Mouse (Mus musculus): Measurements from ENCODE around the gene Tmem256.

Tmem256 gene

DNA sequence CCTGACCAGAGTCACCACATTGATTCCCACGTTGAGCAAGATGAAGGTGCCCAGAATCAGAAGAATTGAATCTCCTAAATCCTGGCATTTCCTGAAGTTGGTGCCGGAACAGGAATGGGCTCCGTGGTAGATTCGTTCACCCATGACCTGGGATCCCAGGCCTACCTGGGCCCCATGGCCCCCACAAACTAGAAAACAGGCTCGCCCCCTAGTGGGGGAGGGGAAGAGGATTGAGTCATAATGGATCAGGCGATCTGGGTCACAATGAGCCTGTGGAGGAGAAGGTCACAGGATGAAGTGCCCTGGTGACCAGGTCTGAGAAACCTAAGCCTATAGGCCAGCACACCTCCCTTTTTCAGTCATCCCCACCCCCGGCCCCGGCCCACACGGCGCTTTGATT, 23.2 kb upstream of the Tmem256 start, which contains the start of gene Gm39566:
TSS of gene Gm39566 (minus strand) at position 144 of the 400 bp plus-strand sequence.
- DNase-seq (ENCODE audit: low read depth) = no peak

DNA sequence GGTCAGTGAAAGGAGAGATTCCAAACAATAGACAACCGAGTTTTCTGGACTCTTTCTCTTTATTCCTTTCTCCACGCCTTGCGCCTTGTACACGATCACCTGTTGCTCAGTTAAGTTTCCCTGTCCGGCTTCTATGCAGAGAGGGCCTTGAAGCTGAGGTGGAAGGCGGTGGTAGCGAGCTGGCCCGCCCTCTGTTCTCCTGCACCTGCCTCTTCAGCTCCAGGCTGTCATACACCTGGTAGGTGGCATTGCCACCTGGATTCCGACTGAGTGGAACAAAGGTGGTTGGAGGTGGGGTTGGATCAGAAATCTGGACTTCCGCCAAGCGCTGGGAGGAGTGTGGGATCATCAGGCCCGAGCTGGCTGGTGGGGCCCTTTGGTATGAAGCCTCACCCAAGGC, 21.8 kb upstream of the Tmem256 start:
- DNase-seq (ENCODE audit: low read depth) = no peak

DNA sequence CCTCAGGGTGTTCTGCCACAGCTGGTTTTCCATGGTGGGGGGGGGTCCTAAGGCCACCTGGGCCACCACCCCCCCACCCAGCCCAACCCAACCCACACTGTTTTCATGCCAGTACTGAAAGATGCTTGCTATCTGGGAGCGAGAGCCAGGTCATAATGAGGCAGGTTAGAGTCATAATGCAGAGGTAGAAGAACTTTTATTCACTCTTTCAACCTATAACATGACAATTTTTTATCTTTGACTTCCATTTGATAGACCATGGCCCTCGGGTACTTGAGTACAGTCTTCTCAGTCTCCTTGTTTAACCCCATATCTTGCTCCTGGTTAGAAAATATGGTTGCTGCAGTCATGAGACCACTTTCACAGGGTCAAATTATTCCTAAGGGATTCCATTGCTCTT, 19.9 kb upstream of the Tmem256 start, which contains the start of gene Spem2:
TSS of gene Spem2 (minus strand) at position 101 of the 400 bp plus-strand sequence.
- DNase-seq (ENCODE audit: low read depth) = no peak

DNA sequence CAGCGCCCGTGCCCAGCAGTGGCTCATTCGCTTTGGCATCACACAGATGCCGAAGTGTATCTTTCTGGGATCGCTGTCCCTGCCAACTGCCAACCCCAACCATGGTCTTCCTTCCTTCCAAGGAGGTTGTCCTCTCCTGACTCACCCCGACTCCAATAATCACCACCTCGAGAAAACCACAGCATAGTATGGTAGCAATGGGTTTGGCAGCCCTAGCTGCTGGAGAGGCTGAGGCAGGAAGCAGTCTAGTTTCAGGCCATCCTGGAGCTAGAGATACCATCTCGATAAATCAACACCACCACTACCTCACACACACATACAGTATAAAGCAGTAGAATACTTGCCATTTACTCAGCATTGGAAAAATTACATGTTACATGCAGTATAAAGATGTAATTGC, 19.4 kb upstream of the Tmem256 start:
- DNase-seq (ENCODE audit: low read depth) = no peak

GRCm38 (mm10) chr11:69822080-69822479, 16.2 kb upstream of the Tmem256 start, which contains the start of gene Spem1:
Gene Spem1 (minus strand): TSS chr11:69822180.
- no peak for DNase-seq (ENCODE audit: low read depth)

GRCm38 (mm10) chr11:69823456-69823855, 14.9 kb upstream of the Tmem256 start:
- DNase-seq (ENCODE audit: low read depth) = no peak

GRCm38 (mm10) chr11:69828832-69829231, 9.5 kb upstream of the Tmem256 start:
- no peak for DNase-seq (ENCODE audit: low read depth)

GRCm38 (mm10) chr11:69833554-69833953, 4.8 kb upstream of the Tmem256 start:
- no peak for DNase-seq (ENCODE audit: low read depth)

- DNase-seq (ENCODE audit: low read depth) = no peak
These were observed 4.2 kb upstream of the Tmem256 start for GRCm38 (mm10) chr11:69834001-69834549.

DNA sequence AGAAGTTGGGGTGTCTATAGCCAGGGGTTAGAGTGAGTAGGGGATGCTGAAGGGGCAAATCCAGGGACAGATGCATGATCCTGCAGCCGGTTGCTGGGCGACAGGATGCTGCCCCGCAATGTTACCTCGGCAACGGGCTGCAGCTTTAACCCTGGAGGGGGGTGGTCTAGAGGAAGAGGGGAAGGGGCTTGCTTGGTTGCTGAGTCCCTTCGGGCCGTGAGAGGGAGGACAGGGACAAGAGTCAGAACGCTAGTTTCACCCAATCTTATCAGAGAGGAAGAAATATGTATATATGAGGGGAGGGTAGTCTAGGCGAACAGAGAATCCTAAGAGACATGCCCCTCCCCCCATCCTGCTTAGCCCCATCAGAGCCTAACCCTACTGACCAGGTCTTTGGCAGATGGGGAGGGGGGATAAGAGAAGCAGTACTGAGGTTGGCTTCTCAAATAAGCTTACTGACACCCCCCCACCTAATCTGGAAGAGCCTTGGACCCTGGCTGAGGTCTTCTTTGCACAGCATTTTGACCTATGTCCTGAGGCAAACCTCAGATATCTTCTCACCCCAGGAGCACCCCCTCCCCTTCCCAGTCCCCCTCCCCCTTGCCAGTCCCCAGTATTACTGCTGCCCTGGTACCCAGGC, 2.9 kb upstream of the Tmem256 start:
- DNase-seq (ENCODE audit: low read depth) = no peak

GRCm38 (mm10) chr11:69835966-69836335, 2.4 kb upstream of the Tmem256 start:
- no peak for DNase-seq (ENCODE audit: low read depth)

DNA sequence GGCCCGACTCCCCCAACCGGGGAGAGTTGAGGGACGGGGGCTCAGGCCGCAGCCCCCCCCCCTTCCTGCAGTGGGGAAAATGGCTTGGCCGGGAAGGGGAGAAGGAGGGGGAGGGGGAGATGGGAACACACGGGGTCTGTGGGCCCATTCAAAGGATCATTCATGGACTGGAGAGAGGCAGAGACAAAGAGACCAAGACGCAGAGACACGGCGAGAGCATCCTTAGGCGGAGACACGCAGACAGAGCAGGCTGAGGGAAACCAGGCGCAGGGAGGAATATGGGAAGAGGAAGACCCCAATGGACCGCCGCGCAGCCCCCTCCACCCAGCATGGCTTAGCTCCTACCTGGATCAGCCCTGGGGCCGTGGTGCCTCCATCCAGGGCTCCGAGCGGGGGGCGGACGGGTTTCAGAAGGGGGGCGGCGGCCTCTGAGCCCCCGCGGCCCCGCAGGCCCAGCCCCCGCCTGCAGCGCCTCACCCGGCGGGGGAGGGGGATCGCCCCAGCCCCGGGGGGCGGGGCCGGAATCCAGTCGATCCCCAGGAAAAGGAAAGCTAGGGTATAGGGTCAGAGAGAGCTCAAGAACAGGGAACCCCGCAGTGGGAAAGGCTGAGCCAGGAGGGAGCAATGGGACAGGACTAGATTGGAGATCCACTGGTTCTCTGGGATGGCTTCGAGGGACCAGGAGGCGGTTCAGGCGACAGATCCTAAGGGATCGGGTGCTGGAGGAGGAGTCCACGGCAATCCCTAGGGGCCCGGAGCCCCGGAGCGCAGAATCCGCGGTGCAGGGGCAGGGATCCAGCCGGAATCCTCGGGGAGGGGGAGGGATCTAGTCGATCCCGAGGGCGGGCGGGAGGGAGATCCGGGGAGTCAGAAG, 1.4 kb upstream of the Tmem256 start:
- DNase-seq (ENCODE audit: low read depth) = no peak

DNA sequence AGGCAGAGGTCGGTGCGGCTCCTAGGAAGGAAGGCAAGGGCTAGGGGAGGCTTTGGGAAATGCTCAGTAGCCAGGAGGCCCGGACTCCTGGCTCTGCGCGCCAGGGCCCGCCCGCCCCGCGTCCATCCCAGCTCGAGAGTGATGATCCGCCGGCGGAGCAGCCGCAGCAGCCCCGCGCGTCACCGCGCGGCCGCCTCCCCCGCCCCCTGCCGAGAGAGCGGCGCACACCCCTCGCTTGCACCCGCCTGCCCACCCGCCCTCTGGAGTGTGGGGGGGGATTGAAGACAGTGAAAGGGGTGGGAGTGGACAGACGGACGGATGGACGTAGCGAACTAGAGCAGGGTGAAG, 736 bp upstream of the Tmem256 start, which contains the start of gene Nlgn2:
TSS of gene Nlgn2 (minus strand) at position 181 of the 348 bp plus-strand sequence.
- DNase-seq (ENCODE audit: low read depth) = no peak

DNA sequence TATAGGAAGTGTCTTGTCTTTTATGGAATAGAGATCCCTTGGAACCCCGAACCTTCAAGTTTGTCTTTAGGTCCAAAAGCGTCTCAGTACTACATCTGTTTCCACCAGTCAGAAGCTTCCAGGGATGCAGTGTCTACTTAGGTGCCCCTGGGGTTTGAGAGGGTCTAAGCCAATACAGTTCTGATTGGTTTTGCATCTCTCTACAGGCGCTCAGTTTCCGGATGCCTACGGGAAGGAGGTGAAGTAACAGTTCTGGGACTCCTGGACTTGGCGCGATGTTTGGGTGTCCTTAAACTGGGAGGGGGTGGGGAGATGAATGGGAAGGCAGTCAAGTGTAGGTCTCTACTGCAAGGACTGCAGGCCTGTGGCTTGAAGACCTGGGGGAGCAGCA, 395 bp downstream of the Tmem256 start:
- DNase-seq (ENCODE audit: low read depth) = no peak

DNA sequence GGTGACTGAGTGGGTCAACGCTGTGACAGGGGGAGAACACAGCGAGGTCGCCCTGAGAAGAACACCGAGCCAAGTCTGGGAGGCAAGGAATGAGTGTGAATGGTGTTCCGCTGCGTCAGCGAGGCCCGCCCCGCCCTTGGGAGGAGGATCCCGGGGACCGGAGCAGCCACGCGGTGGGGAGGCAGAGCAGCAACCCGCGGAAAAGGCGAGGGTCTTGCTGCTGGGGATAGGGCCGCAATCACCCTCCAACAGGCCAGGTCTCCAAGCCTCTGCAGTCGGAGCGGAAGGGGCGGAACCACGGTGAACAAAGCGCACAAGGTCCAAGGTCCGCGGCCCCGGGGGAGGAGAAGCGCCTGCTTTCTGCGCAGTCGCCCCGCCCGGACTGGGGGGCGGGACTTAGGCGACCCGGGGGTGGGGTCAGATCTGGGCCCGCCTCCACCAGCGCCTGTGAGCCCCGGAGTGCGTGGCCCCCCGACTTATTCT, 7.9 kb downstream of the Tmem256 start, which contains the start of gene Plscr3:
TSS of gene Plscr3 (plus strand) at position 179 of the 483 bp plus-strand sequence.
- peak; percentile 79 for DNase-seq (ENCODE audit: low read depth)

DNA sequence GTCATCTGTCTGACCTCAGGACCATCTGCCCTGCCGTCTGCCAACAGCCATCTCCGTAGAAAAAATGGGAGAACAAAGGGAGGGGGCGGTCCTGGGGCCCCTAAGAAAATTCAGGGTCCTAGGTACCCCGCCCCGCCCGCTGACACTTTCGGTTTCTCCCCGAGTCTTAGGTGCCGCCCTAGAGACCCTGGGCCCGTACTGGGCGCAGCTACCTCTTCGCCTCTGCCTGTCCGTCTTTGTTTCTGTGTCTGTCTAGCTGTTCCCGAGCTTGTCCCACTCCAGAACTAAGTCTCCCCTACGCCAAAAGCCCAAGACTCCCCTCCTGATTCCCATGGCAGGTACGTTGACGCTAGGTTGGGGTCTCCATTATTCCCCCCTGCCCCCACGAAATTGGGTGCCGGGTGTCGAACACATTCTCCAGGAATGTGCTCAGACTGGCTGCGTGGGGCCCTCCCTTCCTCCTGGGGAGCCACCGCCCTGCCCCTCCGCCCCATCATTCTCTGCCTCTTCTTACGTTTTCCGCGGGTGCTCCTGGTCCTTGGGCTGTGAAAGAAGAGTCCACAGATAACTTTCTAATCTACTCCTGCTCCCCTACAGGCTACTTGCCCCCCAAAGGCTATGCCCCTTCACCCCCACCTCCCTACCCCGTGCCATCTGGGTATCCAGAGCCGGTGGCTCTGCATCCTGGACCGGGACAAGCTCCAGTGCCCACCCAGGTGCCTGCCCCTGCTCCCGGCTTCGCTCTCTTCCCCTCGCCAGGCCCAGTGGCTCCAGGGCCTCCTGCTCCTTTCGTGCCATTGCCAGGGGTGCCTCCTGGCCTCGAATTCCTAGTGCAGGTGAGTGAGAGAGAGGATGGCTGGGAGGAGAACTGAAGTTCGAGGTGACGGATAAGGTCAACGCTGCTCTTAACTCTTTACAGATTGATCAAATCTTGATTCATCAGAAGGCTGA, 8.7 kb downstream of the Tmem256 start:
- no peak for DNase-seq (ENCODE audit: low read depth)

- no peak for DNase-seq (ENCODE audit: low read depth)
These were observed 9.7 kb downstream of the Tmem256 start for GRCm38 (mm10) chr11:69848021-69848420.

GRCm38 (mm10) chr11:69849128-69849527, 10.8 kb downstream of the Tmem256 start:
- DNase-seq (ENCODE audit: low read depth) = no peak

GRCm38 (mm10) chr11:69849884-69850283, 11.6 kb downstream of the Tmem256 start:
- DNase-seq (ENCODE audit: low read depth) = no peak

DNA sequence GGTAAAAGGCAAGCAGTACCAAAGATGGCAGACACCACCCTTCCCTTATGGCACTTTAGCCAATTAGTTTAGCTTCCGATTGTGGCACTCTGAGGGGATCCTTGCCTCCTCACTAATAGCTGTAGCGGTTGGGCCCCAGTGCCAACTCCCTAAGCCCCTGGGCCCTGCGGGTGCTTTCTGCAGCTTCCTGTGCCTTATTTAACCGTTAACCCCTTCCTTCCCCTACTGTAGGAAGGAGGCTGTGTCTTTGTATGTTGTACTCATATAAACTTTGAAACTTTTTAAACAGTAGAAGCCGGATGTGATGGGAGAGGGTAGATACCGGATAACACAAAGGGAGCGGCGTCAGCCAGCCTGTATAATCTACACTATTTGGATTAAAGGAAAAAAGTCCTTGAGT, 12.4 kb downstream of the Tmem256 start:
- DNase-seq (ENCODE audit: low read depth) = no peak

DNA sequence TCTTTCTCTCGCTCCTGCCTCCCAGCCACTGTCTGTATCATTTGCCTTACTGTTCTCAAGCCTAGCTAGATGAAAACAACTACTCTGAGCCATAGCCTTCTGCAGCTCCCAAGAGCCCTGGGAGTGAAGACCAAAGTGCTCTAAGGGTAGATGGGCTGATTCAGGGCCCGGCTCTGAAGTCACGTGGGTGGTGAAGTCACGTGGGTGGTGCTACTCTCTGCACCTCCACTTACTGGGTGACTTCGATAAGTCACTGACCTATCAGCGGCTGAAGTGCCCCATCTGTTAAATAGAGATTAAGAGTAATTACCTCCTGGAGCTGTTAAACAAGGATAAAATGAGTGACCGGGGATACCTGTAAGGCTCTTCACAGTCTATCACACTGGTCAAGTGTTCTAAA, 15.7 kb downstream of the Tmem256 start:
- DNase-seq (ENCODE audit: low read depth) = peak; percentile 99

DNA sequence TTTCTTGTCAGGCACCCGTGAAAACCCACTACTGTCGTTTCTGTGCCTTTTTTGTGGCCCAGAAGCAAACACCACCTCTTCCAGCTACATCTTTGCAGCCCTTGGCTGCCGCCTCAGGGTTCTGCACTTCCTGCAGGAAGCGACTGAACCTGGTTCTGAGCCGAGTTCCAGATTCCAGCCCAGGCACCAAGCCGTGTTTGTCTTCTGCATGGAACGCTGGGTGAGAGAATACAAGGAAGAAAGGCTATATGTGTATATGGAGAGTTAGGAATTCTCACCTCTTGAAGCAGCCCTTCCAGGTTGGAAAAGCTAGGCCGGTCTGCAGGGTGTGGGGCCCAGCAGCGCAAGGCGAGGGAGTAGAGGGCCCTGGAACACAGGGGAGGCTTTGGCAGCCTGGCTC, 16.4 kb downstream of the Tmem256 start:
- no peak for DNase-seq (ENCODE audit: low read depth)
